Mouse (Mus musculus) kidney, embryonic 14.5 days (tissue): ENCODE data around the gene Med12l. TPM values are rescaled to one million over a fixed set of nuclear protein-coding genes. Genes with fewer than 3 reads are reported as not detected.

ENCODE experiments used
- ATAC-seq: fragments of 200-750 bp; cut with Nextera tagmentation; 2 replicates; pipeline ENCODE4 v1.8.0; 2017; ENCODE audit warnings: moderate number of reproducible peaks, mild to moderate bottlenecking, moderate TSS enrichment, moderate library complexity; ENCODE audit not compliant: low FRiP score, low TSS enrichment
- H3K27ac ChIP-seq: fragments of 300-500 bp; sonication (generic); 2 replicates; pipeline ENCODE4 v1.5.1; 2014; ENCODE audit warnings: low read depth, mild to moderate bottlenecking, low read length, moderate library complexity, mixed read lengths
- H3K27me3 ChIP-seq: fragments of 300-500 bp; sonication (generic); 2 replicates; pipeline ENCODE4 v1.6.1; 2014; ENCODE audit warnings: mild to moderate bottlenecking, low read length; ENCODE audit not compliant: control insufficient read depth, insufficient read depth
- H3K36me3 ChIP-seq: fragments of 300-500 bp; sonication (generic); 2 replicates; pipeline ENCODE4 v1.6.1; 2014; ENCODE audit warnings: low read length, mixed read lengths; ENCODE audit not compliant: control insufficient read depth, insufficient read depth
- H3K4me1 ChIP-seq: fragments of 300-500 bp; sonication (generic); 2 replicates; pipeline ENCODE4 v1.6.1; 2014; ENCODE audit warnings: low read length, mixed read lengths; ENCODE audit not compliant: control insufficient read depth, insufficient read depth
- H3K4me2 ChIP-seq: fragments of 300-500 bp; sonication (generic); replicated peaks from 2 replicates; pipeline ENCODE4 v1.6.1; 2014; ENCODE audit warnings: low read depth, mild to moderate bottlenecking, low read length
- H3K4me3 ChIP-seq: fragments of 300-500 bp; sonication (generic); 2 replicates; pipeline ENCODE4 v1.5.1; 2014; ENCODE audit warnings: mild to moderate bottlenecking, low read length
- H3K9ac ChIP-seq: fragments of 300-500 bp; sonication (generic); 2 replicates; pipeline ENCODE4 v1.6.1; 2014; ENCODE audit warnings: low read depth, mild to moderate bottlenecking, low read length, moderate library complexity
- H3K9me3 ChIP-seq: fragments of 300-500 bp; sonication (generic); 2 replicates; pipeline ENCODE4 v1.6.1; 2016; ENCODE audit warnings: low read length; ENCODE audit not compliant: control insufficient read depth
- WGBS: fragments of 180-500 bp; shearing (Covaris S2); extraction: QIAGEN DNeasy Blood & Tissue Kit; methylation state at CpG from one replicate; pipeline ENCODE4 v1.1.7; 2014; 5-methylcytosine and 5-hydroxymethylcytosine counted together
- polyA plus RNA-seq: library from polyadenylated mRNA; unstranded; fragments of >200 nt; fragmentation: Nextera tagmentation; extraction: Ambion mirVana; gene quantifications from 2 replicates; pipeline ENCODE4 v1.2.1, GENCODE M21; 2014

Med12l gene
- polyA plus RNA-seq, 1 experiment from 2014 or later = 4.1 TPM

GRCm38 (mm10) chr3:59125783-59126555, 120.3 kb downstream of the Med12l start:
- H3K9me3 ChIP-seq = no peaks in the 10 kb centered on the region
- no peaks in the 10 kb centered on the region for H3K27me3 ChIP-seq
- no peak overlapping the region for H3K9ac ChIP-seq
- no peaks in the 10 kb centered on the region for H3K36me3 ChIP-seq
- H3K4me1 ChIP-seq = 0 out of 2 replicates have a peak, but pooled peaks cover 2% of the 10 kb centered on the region
- no peak overlapping the region for H3K4me3 ChIP-seq
- 37% methylated on average over 7 of the region's 7 CpGs for WGBS
- no peak overlapping the region for H3K4me2 ChIP-seq
- ATAC-seq = no peak
- H3K27ac ChIP-seq = no peak overlapping the region

- Histone ChIP-seq H3K4me2 (no peak overlapping the region), H3K9me3 (no peaks in the 10 kb centered on the region)
- 82% methylated on average over 20 of the region's 20 CpGs for WGBS
Measured at GRCm38 (mm10) chr3:59128681-59129080, 123.1 kb downstream of the Med12l start.

GRCm38 (mm10) chr3:59129547-59129946, 123.9 kb downstream of the Med12l start:
- Histone ChIP-seq H3K9me3 (no peaks in the 10 kb centered on the region), H3K4me2 (no peak overlapping the region), H3K9ac (no peak overlapping the region), H3K4me1 (no peaks in the 10 kb centered on the region), H3K4me3 (no peak overlapping the region), H3K27ac (no peak overlapping the region), H3K36me3 (no peaks in the 10 kb centered on the region), H3K27me3 (no peaks in the 10 kb centered on the region)
- ATAC-seq = no peak
- 80% methylated on average over 3 of the region's 3 CpGs for WGBS

More at GRCm38 (mm10) chr3:59128681-59129080, 123.1 kb downstream of the Med12l start:
- no peak overlapping the region for H3K27ac ChIP-seq
- H3K4me1 ChIP-seq = no peaks in the 10 kb centered on the region
- no peak overlapping the region for H3K9ac ChIP-seq
- no peak overlapping the region for H3K4me3 ChIP-seq
- H3K36me3 ChIP-seq = no peaks in the 10 kb centered on the region
- no peak for ATAC-seq
- no peaks in the 10 kb centered on the region for H3K27me3 ChIP-seq

GRCm38 (mm10) chr3:59130431-59130830, 124.8 kb downstream of the Med12l start:
- Histone ChIP-seq H3K27ac (no peak overlapping the region), H3K9ac (no peak overlapping the region), H3K9me3 (no peaks in the 10 kb centered on the region), H3K4me1 (no peaks in the 10 kb centered on the region), H3K4me2 (no peak overlapping the region), H3K4me3 (no peak overlapping the region), H3K27me3 (no peaks in the 10 kb centered on the region), H3K36me3 (no peaks in the 10 kb centered on the region)
- ATAC-seq = no peak
- WGBS = 47% methylated on average over 8 of the region's 8 CpGs

GRCm38 (mm10) chr3:59131081-59131480, 125.5 kb downstream of the Med12l start:
- Histone ChIP-seq H3K4me2 (no peak overlapping the region), H3K36me3 (no peaks in the 10 kb centered on the region), H3K4me1 (no peaks in the 10 kb centered on the region), H3K27ac (no peak overlapping the region), H3K9me3 (no peaks in the 10 kb centered on the region), H3K4me3 (no peak overlapping the region), H3K27me3 (no peaks in the 10 kb centered on the region), H3K9ac (no peak overlapping the region)
- no peak for ATAC-seq
- whole genome bisulfite sequencing = 70% methylated on average over 4 of the region's 4 CpGs

- Histone ChIP-seq H3K9ac (no peak overlapping the region), H3K36me3 (no peaks in the 10 kb centered on the region)
Measured at GRCm38 (mm10) chr3:59131966-59132365, 126.3 kb downstream of the Med12l start.

GRCm38 (mm10) chr3:59133189-59133588, 127.6 kb downstream of the Med12l start:
- Histone ChIP-seq H3K4me1 (no peaks in the 10 kb centered on the region), H3K27me3 (no peaks in the 10 kb centered on the region), H3K27ac (no peak overlapping the region), H3K4me2 (no peak overlapping the region), H3K36me3 (no peaks in the 10 kb centered on the region), H3K4me3 (no peak overlapping the region), H3K9ac (no peak overlapping the region), H3K9me3 (no peaks in the 10 kb centered on the region)
- 82% methylated on average over 5 of the region's 5 CpGs for WGBS
- ATAC-seq = no peak

More at GRCm38 (mm10) chr3:59131966-59132365, 126.3 kb downstream of the Med12l start:
- no peaks in the 10 kb centered on the region for H3K4me1 ChIP-seq
- H3K4me3 ChIP-seq = no peak overlapping the region
- no peak overlapping the region for H3K27ac ChIP-seq
- no peaks in the 10 kb centered on the region for H3K27me3 ChIP-seq
- H3K4me2 ChIP-seq = no peak overlapping the region
- ATAC-seq = no peak
- WGBS = 92% methylated on average over 4 of the region's 4 CpGs
- H3K9me3 ChIP-seq = no peaks in the 10 kb centered on the region

- 81% methylated on average over 5 of the region's 5 CpGs for WGBS
- ATAC-seq = no peak
- H3K4me3 ChIP-seq = no peak overlapping the region
Measured at GRCm38 (mm10) chr3:59135911-59136653, 130.5 kb downstream of the Med12l start.

GRCm38 (mm10) chr3:59138946-59139468, 133.4 kb downstream of the Med12l start:
- WGBS = 82% methylated on average over 12 of the region's 12 CpGs
- no peak overlapping the region for H3K27ac ChIP-seq
- ATAC-seq = no peak
- no peak overlapping the region for H3K9ac ChIP-seq
- no peaks in the 10 kb centered on the region for H3K27me3 ChIP-seq
- H3K9me3 ChIP-seq = no peaks in the 10 kb centered on the region
- H3K4me3 ChIP-seq = no peak overlapping the region
- H3K4me1 ChIP-seq = no peaks in the 10 kb centered on the region
- H3K4me2 ChIP-seq = no peak overlapping the region
- no peaks in the 10 kb centered on the region for H3K36me3 ChIP-seq

More at GRCm38 (mm10) chr3:59135911-59136653, 130.5 kb downstream of the Med12l start:
- Histone ChIP-seq H3K9me3 (no peaks in the 10 kb centered on the region), H3K27ac (no peak overlapping the region), H3K27me3 (no peaks in the 10 kb centered on the region), H3K4me2 (no peak overlapping the region), H3K36me3 (no peaks in the 10 kb centered on the region), H3K9ac (no peak overlapping the region), H3K4me1 (no peaks in the 10 kb centered on the region)
